Mouse (Mus musculus) bone marrow, adult 2 months (tissue): ENCODE measurements around the gene Ifna13.

Experiments used
- CTCF ChIP-seq: fragments of 200-500 bp; IDR thresholded peaks from 2 replicates; pipeline ENCODE4 v1.5.1; 2011; ENCODE audit warnings: low read length, control low read depth; ENCODE audit not compliant: control insufficient read depth, insufficient read depth
- POLR2A ChIP-seq: fragments of 200-500 bp; IDR thresholded peaks from 2 replicates; pipeline ENCODE4 v1.6.1; 2011; ENCODE audit warnings: low read depth, mild to moderate bottlenecking, control low read depth, low read length, borderline replicate concordance; ENCODE audit not compliant: control insufficient read depth

DNA sequence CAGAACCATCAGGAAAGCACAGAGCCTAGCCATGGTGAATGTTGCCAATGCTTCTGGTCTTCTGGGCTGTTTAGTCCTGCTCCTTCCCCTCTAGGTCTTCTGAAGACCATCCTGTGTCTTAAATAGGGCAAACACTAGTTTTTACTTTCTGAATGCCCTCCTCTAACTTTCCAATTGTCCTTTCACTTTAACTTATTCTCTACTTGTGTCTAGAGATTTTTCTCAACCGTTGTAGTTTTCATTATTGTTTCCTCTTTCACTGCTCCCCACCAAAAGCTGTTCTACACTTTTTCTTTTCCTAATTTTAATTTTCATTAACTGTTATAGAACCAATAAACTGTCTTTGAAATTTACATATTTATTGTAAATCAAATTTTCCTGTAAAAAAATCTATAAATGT lies 32.6 kb upstream of the Ifna13 start, which contains the start of gene Ifna16:
- no peak for TF ChIP-seq POLR2A
- TF ChIP-seq CTCF = no peak
